Mouse (Mus musculus): Measurements from ENCODE around the gene Ddost. TPM values are rescaled to one million over a fixed set of nuclear protein-coding genes. Genes with fewer than 3 reads are reported as not detected.

Ddost gene
- polyA plus RNA-seq, 1 experiment from 2014 or later, result 273 TPM

- H3K27ac ChIP-seq (replicated peaks), result no peak overlapping the region
- no peaks in the 10 kb centered on the region for H3K9me3 ChIP-seq
- no peaks in the 10 kb centered on the region; the same call in 1 of the 2 replicates for H3K4me1 ChIP-seq
- H3K27me3 ChIP-seq (replicated peaks; ENCODE audit: low read depth, poor library complexity, severe bottlenecking), result no peaks in the 10 kb centered on the region
- no peak overlapping the region for H3K4me3 ChIP-seq
- WGBS, result 90% methylated on average over 13 of the region's 13 CpGs
- no peaks in the 10 kb centered on the region for H3K36me3 ChIP-seq (replicated peaks)
- no peak for DNase-seq (ENCODE audit: low spot score)
Measured at GRCm38 (mm10) chr4:138292028-138292427, 12.5 kb upstream of the Ddost start.

- no peaks in the 10 kb centered on the region for H3K9me3 ChIP-seq
- H3K36me3 ChIP-seq (replicated peaks), result no peaks in the 10 kb centered on the region
- H3K27ac ChIP-seq (replicated peaks), result no peak overlapping the region
- no peak for DNase-seq (ENCODE audit: low spot score)
- WGBS, result 87% methylated on average over 18 of the region's 18 CpGs
- H3K4me1 ChIP-seq, result no peaks in the 10 kb centered on the region; the same call in 1 of the 2 replicates
- no peaks in the 10 kb centered on the region for H3K27me3 ChIP-seq (replicated peaks; ENCODE audit: low read depth, poor library complexity, severe bottlenecking)
- H3K4me3 ChIP-seq, result no peak overlapping the region
Measured at GRCm38 (mm10) chr4:138293261-138293948, 11.1 kb upstream of the Ddost start.

DNA sequence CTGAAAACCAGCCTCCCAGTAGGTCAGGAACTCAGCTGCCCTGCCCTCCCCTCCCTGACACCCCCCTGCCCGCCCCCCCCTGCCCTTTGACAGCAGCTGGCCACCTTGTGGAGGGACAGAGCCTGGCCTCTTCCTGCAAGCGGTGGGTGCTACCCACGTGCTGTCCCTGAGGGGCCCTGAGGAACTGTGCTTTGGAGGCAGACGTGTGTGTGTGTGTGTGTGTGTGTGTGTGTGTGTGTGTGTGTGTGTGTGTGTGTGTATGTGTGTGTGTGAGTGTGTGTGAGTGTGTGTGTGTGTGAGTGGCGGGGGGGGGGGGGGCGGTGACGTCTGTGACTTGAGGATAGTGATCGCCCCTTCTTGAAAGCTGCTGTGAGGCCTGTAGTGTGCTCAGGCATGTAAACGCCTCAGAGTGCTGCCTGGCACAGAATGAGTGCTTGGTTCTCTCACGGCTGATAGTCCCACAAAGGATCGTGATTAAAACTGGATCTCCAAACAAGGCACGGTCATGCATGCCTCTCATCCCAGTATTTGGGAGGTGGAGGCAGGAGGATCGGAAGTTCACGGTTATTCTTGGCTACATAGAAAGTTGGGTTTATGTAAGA is 10.5 kb upstream of the Ddost start:
- Histone ChIP-seq H3K36me3 (replicated peaks) (no peaks in the 10 kb centered on the region), H3K27me3 (replicated peaks; ENCODE audit: low read depth, poor library complexity, severe bottlenecking) (no peaks in the 10 kb centered on the region), H3K27ac (replicated peaks) (no peak overlapping the region), H3K9me3 (no peaks in the 10 kb centered on the region), H3K4me3 (no peak overlapping the region), H3K4me1 (no peaks in the 10 kb centered on the region; the same call in 1 of the 2 replicates)
- WGBS, result 80% methylated on average over 11 of the region's 14 CpGs
- no peak for DNase-seq (ENCODE audit: low spot score)

- no peaks in the 10 kb centered on the region for H3K9me3 ChIP-seq
- H3K4me1 ChIP-seq, result peaks cover 26% of the 10 kb centered on the region
- no peaks in the 10 kb centered on the region for H3K27me3 ChIP-seq (replicated peaks; ENCODE audit: low read depth, poor library complexity, severe bottlenecking)
Measured at GRCm38 (mm10) chr4:138301271-138301780, 3.2 kb upstream of the Ddost start.

GRCm38 (mm10) chr4:138303011-138303410 is 1.5 kb upstream of the Ddost start:
- no peaks in the 10 kb centered on the region for H3K27me3 ChIP-seq (replicated peaks; ENCODE audit: low read depth, poor library complexity, severe bottlenecking)
- H3K27ac ChIP-seq (replicated peaks), result no peak overlapping the region
- WGBS, result 89% methylated on average over 3 of the region's 3 CpGs
- peak overlapping the region; percentile 94 for H3K4me3 ChIP-seq
- H3K4me1 ChIP-seq, result peaks cover 30% of the 10 kb centered on the region
- H3K36me3 ChIP-seq (replicated peaks), result peaks cover 18% of the 10 kb centered on the region
- no peak for DNase-seq (ENCODE audit: low spot score)
- no peaks in the 10 kb centered on the region for H3K9me3 ChIP-seq

More at GRCm38 (mm10) chr4:138301271-138301780, 3.2 kb upstream of the Ddost start:
- Histone ChIP-seq H3K27ac (replicated peaks) (no peak overlapping the region), H3K36me3 (replicated peaks) (peaks cover under 1% of the 10 kb centered on the region), H3K4me3 (no peak overlapping the region)
- DNase-seq (ENCODE audit: low spot score), result no peak
- 89% methylated on average over 10 of the region's 10 CpGs for WGBS

DNA sequence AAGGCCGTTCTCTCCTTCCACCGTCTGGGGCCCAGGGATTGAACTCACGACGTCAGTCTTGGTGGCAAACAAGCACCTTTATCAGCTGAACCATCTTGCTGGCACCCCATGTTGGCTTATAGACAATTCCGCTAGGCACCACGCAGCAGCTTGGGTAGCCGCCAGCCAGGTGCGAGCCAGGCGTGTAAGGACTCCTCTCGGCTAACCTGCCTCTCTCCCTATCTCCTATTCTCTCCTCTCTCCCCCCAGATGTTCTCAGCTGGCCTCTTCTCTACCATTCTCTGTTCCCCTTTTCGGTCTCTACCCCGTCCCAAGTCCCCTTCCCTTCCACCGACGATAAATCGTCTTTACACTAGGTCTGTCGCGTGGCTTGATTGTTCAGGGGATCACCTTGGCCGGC is 788 bp upstream of the Ddost start:
- H3K36me3 ChIP-seq (replicated peaks), result peaks cover 25% of the 10 kb centered on the region
- H3K27ac ChIP-seq (replicated peaks), result peak overlapping the region; percentile 89
- WGBS, result 18% methylated on average over 18 of the region's 18 CpGs
- no peaks in the 10 kb centered on the region for H3K9me3 ChIP-seq
- H3K27me3 ChIP-seq (replicated peaks; ENCODE audit: low read depth, poor library complexity, severe bottlenecking), result no peaks in the 10 kb centered on the region
- H3K4me3 ChIP-seq, result peak overlapping the region; percentile 94
- DNase-seq (ENCODE audit: low spot score), result no peak
- H3K4me1 ChIP-seq, result peaks cover 30% of the 10 kb centered on the region

- Histone ChIP-seq H3K9me3 (no peaks in the 10 kb centered on the region), H3K4me1 (peaks cover 30% of the 10 kb centered on the region), H3K4me3 (no peak overlapping the region), H3K27ac (replicated peaks) (no peak overlapping the region), H3K36me3 (replicated peaks) (peaks cover 58% of the 10 kb centered on the region), H3K27me3 (replicated peaks; ENCODE audit: low read depth, poor library complexity, severe bottlenecking) (no peaks in the 10 kb centered on the region)
- no peak for DNase-seq (ENCODE audit: low spot score)
- WGBS, result 93% methylated on average over 3 of the region's 3 CpGs
Measured at GRCm38 (mm10) chr4:138307025-138307424, 2.5 kb downstream of the Ddost start.

DNA sequence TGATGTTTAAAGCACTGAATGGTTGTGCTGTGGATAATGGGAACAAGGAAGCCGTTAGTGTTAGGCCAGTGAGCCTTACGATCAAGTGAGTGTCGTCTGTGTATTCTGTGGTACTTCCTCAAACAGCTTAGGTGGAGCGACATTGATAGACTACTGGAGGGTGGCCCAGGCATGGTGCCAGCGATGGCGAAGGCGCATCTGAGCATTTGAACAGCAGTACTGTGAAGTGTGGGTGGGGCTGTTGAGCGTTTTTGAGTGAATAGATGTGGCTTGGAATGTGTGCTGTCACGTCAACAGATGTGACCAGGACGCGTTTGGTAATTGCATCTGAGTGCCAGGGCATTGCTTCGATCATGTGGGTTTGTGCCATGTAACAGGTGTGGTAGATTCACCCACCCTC is 3.2 kb downstream of the Ddost start:
- Histone ChIP-seq H3K4me1 (peaks cover 29% of the 10 kb centered on the region), H3K36me3 (replicated peaks) (peaks cover 65% of the 10 kb centered on the region), H3K4me3 (no peak overlapping the region), H3K27ac (replicated peaks) (no peak overlapping the region), H3K9me3 (no peaks in the 10 kb centered on the region), H3K27me3 (replicated peaks; ENCODE audit: low read depth, poor library complexity, severe bottlenecking) (no peaks in the 10 kb centered on the region)
- no peak for DNase-seq (ENCODE audit: low spot score)
- 93% methylated on average over 12 of the region's 12 CpGs for WGBS

GRCm38 (mm10) chr4:138310311-138310910 is 5.9 kb downstream of the Ddost start:
- H3K4me3 ChIP-seq, result no peak overlapping the region
- peaks cover 90% of the 10 kb centered on the region for H3K36me3 ChIP-seq (replicated peaks)
- peaks cover 12% of the 10 kb centered on the region for H3K4me1 ChIP-seq
- H3K27ac ChIP-seq (replicated peaks), result no peak overlapping the region
- WGBS, result 95% methylated on average over 19 of the region's 19 CpGs
- DNase-seq (ENCODE audit: low spot score), result no peak
- H3K9me3 ChIP-seq, result no peaks in the 10 kb centered on the region
- no peaks in the 10 kb centered on the region for H3K27me3 ChIP-seq (replicated peaks; ENCODE audit: low read depth, poor library complexity, severe bottlenecking)

DNA sequence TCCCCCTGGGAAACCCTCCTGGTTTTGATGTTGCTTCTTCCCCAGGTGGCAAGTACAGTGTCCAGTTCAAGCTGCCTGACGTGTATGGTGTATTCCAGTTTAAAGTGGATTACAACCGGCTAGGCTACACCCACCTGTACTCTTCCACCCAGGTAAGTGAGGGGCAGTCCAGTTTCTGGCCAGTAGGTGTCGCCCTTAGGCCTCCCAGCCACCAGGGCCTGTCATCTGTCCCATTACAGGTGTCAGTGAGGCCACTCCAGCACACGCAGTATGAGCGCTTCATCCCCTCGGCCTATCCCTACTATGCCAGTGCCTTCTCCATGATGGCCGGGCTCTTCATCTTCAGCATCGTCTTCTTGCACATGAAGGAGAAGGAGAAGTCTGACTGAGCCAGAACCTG is 7.1 kb downstream of the Ddost start:
- DNase-seq (ENCODE audit: low spot score), result peak; percentile 48
- Histone ChIP-seq H3K27me3 (replicated peaks; ENCODE audit: low read depth, poor library complexity, severe bottlenecking) (no peaks in the 10 kb centered on the region), H3K4me3 (no peak overlapping the region), H3K36me3 (replicated peaks) (peaks cover 98% of the 10 kb centered on the region), H3K9me3 (0 out of 2 replicates have a peak, but pooled peaks cover 3% of the 10 kb centered on the region), H3K27ac (replicated peaks) (no peak overlapping the region), H3K4me1 (peaks cover 1% of the 10 kb centered on the region; the same call in 1 of the 2 replicates)
- WGBS, result 73% methylated on average over 8 of the region's 8 CpGs

DNA sequence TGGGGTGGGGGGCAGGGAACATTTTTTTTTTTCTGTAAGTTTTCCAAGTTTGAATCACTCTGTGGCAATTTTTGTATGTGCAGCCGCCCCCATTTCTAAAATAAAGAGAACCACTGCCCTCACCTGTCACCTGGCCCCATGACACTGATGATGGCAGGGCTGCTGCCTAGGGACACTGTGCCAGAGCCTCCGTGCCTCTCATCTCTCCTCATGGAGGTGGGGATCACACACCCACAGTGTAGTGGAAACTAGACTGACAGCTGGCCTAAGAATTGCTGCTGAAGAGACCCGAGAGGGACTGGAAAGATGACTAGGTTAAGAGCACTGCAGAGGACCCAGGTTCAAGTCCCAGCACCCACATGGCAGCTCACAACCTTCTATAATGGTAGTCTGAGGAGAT is 7.6 kb downstream of the Ddost start:
- 0 out of 2 replicates have a peak, but pooled peaks cover 3% of the 10 kb centered on the region for H3K9me3 ChIP-seq
- no peak overlapping the region for H3K4me3 ChIP-seq
- no peaks in the 10 kb centered on the region for H3K27me3 ChIP-seq (replicated peaks; ENCODE audit: low read depth, poor library complexity, severe bottlenecking)
- no peak overlapping the region for H3K27ac ChIP-seq (replicated peaks)
- no peak for DNase-seq (ENCODE audit: low spot score)
- WGBS, result 94% methylated on average over 3 of the region's 3 CpGs
- H3K36me3 ChIP-seq (replicated peaks), result peaks cover 98% of the 10 kb centered on the region
- no peaks in the 10 kb centered on the region for H3K4me1 ChIP-seq

- H3K36me3 ChIP-seq (replicated peaks), result peaks cover 94% of the 10 kb centered on the region
- no peak overlapping the region for H3K4me3 ChIP-seq
- WGBS, result 92% methylated on average over 11 of the region's 11 CpGs
- no peaks in the 10 kb centered on the region for H3K4me1 ChIP-seq
- no peaks in the 10 kb centered on the region for H3K27me3 ChIP-seq (replicated peaks; ENCODE audit: low read depth, poor library complexity, severe bottlenecking)
- 0 out of 2 replicates have a peak, but pooled peaks cover 3% of the 10 kb centered on the region for H3K9me3 ChIP-seq
- DNase-seq (ENCODE audit: low spot score), result no peak
- H3K27ac ChIP-seq (replicated peaks), result no peak overlapping the region
Measured at GRCm38 (mm10) chr4:138313021-138313420, 8.5 kb downstream of the Ddost start.

Measured in embryonic facial prominence, embryonic 10.5 days (tissue).